In the genomic region with DNA sequence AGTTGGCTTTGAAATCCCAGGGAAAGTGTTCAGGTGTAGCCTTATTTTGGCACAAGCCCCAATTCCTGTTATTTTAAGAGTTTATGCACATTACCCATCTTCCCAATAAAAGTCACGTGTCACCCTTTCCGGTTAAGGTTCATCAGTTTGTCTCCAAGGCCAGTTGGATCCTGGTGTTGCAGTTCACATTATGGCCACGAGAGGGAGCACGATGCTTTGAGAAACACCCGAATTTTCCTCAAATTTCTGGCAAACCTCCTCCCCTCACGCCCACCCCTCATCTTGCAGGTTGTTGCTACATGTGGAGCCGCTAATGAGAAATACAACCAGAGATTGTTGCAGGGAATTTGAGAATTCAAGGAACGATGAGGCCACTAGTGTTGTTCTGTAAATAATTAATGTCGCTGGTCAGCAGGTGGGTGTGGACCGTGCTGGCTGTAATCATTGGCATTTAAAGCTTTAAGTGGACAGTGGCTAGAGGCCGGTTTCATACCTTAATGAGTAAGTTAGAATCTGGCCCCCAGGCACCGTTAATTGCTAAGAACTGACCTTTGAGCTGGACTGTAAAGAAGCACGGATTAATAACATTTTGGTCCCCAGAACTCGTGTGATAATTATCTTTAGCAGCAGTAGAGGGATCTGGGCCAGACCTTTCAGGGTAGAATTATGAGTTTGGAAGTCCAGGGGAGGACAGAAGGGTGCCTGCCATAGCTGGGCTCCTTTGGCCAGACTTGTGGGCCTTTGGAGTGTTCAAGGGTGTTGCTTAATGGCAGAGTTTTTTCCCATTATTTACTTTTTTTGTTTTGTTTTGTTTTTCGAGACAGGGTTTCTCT, we compare ENCODE assay signal across 8 mouse cellular contexts. TPM values are rescaled to one million over a fixed set of nuclear protein-coding genes. Genes with fewer than 3 reads are reported as not detected.
DNase-seq lines count a peak whose midpoint lies in the region; ATAC-seq and TF ChIP-seq lines count a peak whose summit lies in the region.

No protein-coding gene starts in this region.

- no peak for ATAC-seq in embryonic facial prominence, embryonic 13.5 days (ENCODE audit: insufficient number of reproducible peaks, insufficient read depth, low FRiP score, low TSS enrichment, low read depth)
- ATAC-seq in limb, embryonic 14.5 days (ENCODE audit: low FRiP score, low read depth), result no peak
- ATAC-seq in midbrain, postnatal 0 days (ENCODE audit: low FRiP score), result no peak; the same call in 1 of the 2 replicates
- ATAC-seq in stomach, embryonic 14.5 days (ENCODE audit: insufficient number of reproducible peaks, insufficient read depth, low FRiP score, low read depth), result peak; percentile 16; the same call in 1 of the 2 replicates

- no peaks in the 10 kb centered on the region for H3K36me3 ChIP-seq in embryonic facial prominence, embryonic 13.5 days
- no peaks in the 10 kb centered on the region for H3K36me3 ChIP-seq in heart, adult 2 months (ENCODE audit: control insufficient read depth, insufficient read depth, low read length)
- H3K36me3 ChIP-seq in limb, embryonic 14.5 days (ENCODE audit: control insufficient read depth, insufficient read depth, low read length), result no peaks in the 10 kb centered on the region
- no peaks in the 10 kb centered on the region for H3K36me3 ChIP-seq in midbrain, postnatal 0 days (ENCODE audit: insufficient read depth, low read length)
- H3K36me3 ChIP-seq in stomach, embryonic 14.5 days (ENCODE audit: control insufficient read depth, insufficient read depth, low read length), result no peaks in the 10 kb centered on the region

- DNase-seq in ovary, postnatal 10 days (ENCODE audit: low spot score), result peak; percentile 60
- no peak for DNase-seq in ovary, adult 18-20 months (ENCODE audit: low spot score)
- peak; percentile 38 to 77 for DNase-seq in heart, adult 2 months
- DNase-seq in kidney, adult 9 months, result peak; percentile 92
- peak; percentile 70 for DNase-seq in limb, embryonic 14.5 days (ENCODE audit: low spot score)
- peak; percentile 88 for DNase-seq in midbrain, postnatal 0 days (ENCODE audit: low spot score)

- intact Hi-C loops in heart, adult 2 months (cut with DNase I), result loop anchor here (1.0 to 5.0 kb wide), 4 partner anchors 316 to 735 kb away; no protein-coding TSS in a partner anchor

- no peaks in the 10 kb centered on the region for H3K79me2 ChIP-seq in heart, adult 2 months (replicated peaks; ENCODE audit: control insufficient read depth, insufficient read depth, low read length)

- H3K4me1 ChIP-seq in embryonic facial prominence, embryonic 13.5 days, result peaks cover 12% of the 10 kb centered on the region; the same call in 1 of the 2 replicates
- no peaks in the 10 kb centered on the region for H3K4me1 ChIP-seq in heart, adult 2 months (ENCODE audit: control insufficient read depth, insufficient read depth, low read length)
- 0 out of 2 replicates have a peak, but pooled peaks cover 3% of the 10 kb centered on the region for H3K4me1 ChIP-seq in limb, embryonic 14.5 days (ENCODE audit: control insufficient read depth, insufficient read depth, low read length)
- no peaks in the 10 kb centered on the region for H3K4me1 ChIP-seq in midbrain, postnatal 0 days (ENCODE audit: insufficient read depth, low read length)
- no peaks in the 10 kb centered on the region for H3K4me1 ChIP-seq in stomach, embryonic 14.5 days (ENCODE audit: control insufficient read depth, insufficient read depth, low read length)

- WGBS in embryonic facial prominence, embryonic 13.5 days, result 16% methylated on average over 15 of the region's 15 CpGs
- WGBS in heart, adult 2 months, result 20% methylated on average over 15 of the region's 15 CpGs
- 8% methylated on average over 15 of the region's 15 CpGs for WGBS in limb, embryonic 14.5 days
- 20% methylated on average over 15 of the region's 15 CpGs for WGBS in midbrain, postnatal 0 days
- 18% methylated on average over 15 of the region's 15 CpGs for WGBS in stomach, embryonic 14.5 days

- no peak overlapping the region for H3K9ac ChIP-seq in embryonic facial prominence, embryonic 13.5 days
- no peak overlapping the region for H3K9ac ChIP-seq in heart, adult 2 months (ENCODE audit: low read depth, low read length)
- H3K9ac ChIP-seq in limb, embryonic 14.5 days (ENCODE audit: low read depth, low read length, severe bottlenecking), result no peak overlapping the region
- no peak overlapping the region for H3K9ac ChIP-seq in midbrain, postnatal 0 days (replicated peaks; ENCODE audit: low read length, poor library complexity, severe bottlenecking)
- H3K9ac ChIP-seq in stomach, embryonic 14.5 days (replicated peaks; ENCODE audit: low read depth, low read length), result no peak overlapping the region

- no peak overlapping the region for H3K4me3 ChIP-seq in embryonic facial prominence, embryonic 13.5 days
- no peak overlapping the region for H3K4me3 ChIP-seq in heart, adult 2 months
- no peak overlapping the region for H3K4me3 ChIP-seq in limb, embryonic 14.5 days (replicated peaks; ENCODE audit: low read length)
- peak overlapping the region; percentile 6; the same call in 1 of the 2 replicates for H3K4me3 ChIP-seq in midbrain, postnatal 0 days (ENCODE audit: low read depth, low read length)
- no peak overlapping the region for H3K4me3 ChIP-seq in stomach, embryonic 14.5 days (ENCODE audit: low read depth, low read length)

- no peak for TF ChIP-seq POLR2A in heart, adult 2 months (IDR thresholded peaks at IDR 0.05; ENCODE audit: insufficient read depth, low read depth, low read length)
- TF ChIP-seq POLR2A in limb, embryonic 14.5 days (IDR thresholded peaks at IDR 0.05; ENCODE audit: borderline replicate concordance, extremely low read depth, insufficient read depth, insufficient read length), result no peak

- TF ChIP-seq EP300 in heart, adult 2 months (IDR thresholded peaks at IDR 0.05; ENCODE audit: insufficient read depth, low read depth, low read length), result no peak

- H3K27me3 ChIP-seq in embryonic facial prominence, embryonic 13.5 days, result peaks cover 22% of the 10 kb centered on the region
- peaks cover 1% of the 10 kb centered on the region; the same call in 1 of the 2 replicates for H3K27me3 ChIP-seq in heart, adult 2 months (ENCODE audit: control insufficient read depth, insufficient read depth, low read length)
- no peaks in the 10 kb centered on the region for H3K27me3 ChIP-seq in limb, embryonic 14.5 days (ENCODE audit: control insufficient read depth, insufficient read depth, low read length)
- H3K27me3 ChIP-seq in midbrain, postnatal 0 days (ENCODE audit: insufficient read depth, low read length), result peaks cover 8% of the 10 kb centered on the region; the same call in 1 of the 2 replicates
- no peaks in the 10 kb centered on the region for H3K27me3 ChIP-seq in stomach, embryonic 14.5 days (ENCODE audit: control insufficient read depth, insufficient read depth, low read length)

- no peak overlapping the region for H3K27ac ChIP-seq in embryonic facial prominence, embryonic 13.5 days
- H3K27ac ChIP-seq in heart, adult 2 months, result no peak overlapping the region
- H3K27ac ChIP-seq in limb, embryonic 14.5 days (replicated peaks; ENCODE audit: low read depth, low read length), result no peak overlapping the region
- H3K27ac ChIP-seq in midbrain, postnatal 0 days (ENCODE audit: low read depth, low read length), result no peak overlapping the region
- no peak overlapping the region for H3K27ac ChIP-seq in stomach, embryonic 14.5 days (ENCODE audit: low read length)

- peak overlapping the region; percentile 42 for H3K4me2 ChIP-seq in embryonic facial prominence, embryonic 13.5 days
- H3K4me2 ChIP-seq in limb, embryonic 14.5 days (replicated peaks; ENCODE audit: low read depth, low read length, severe bottlenecking), result peak overlapping the region; percentile 42
- peak overlapping the region; percentile 43 for H3K4me2 ChIP-seq in midbrain, postnatal 0 days (ENCODE audit: low read depth, low read length, poor library complexity, severe bottlenecking)
- H3K4me2 ChIP-seq in stomach, embryonic 14.5 days (replicated peaks; ENCODE audit: low read depth, low read length), result no peak overlapping the region; the same call in 1 of the 2 replicates

- H3K9me3 ChIP-seq in embryonic facial prominence, embryonic 13.5 days, result no peaks in the 10 kb centered on the region
- no peaks in the 10 kb centered on the region for H3K9me3 ChIP-seq in limb, embryonic 14.5 days (ENCODE audit: control insufficient read depth, low read length)
- no peaks in the 10 kb centered on the region for H3K9me3 ChIP-seq in midbrain, postnatal 0 days (ENCODE audit: low read length)
- H3K9me3 ChIP-seq in stomach, embryonic 14.5 days (ENCODE audit: control insufficient read depth, low read depth, low read length), result peaks cover 3% of the 10 kb centered on the region; the same call in 1 of the 2 replicates

- peak; percentile 99 for TF ChIP-seq CTCF in heart, adult 2 months (IDR thresholded peaks at IDR 0.05)
- TF ChIP-seq CTCF in midbrain, postnatal 0 days (IDR thresholded peaks at IDR 0.05), result peak; percentile 97

RNA-seq across cellular contexts. Expression of a gene that starts 49.2 kb away (rescaled TPM):
- 25.4 and 28.6 TPM in 2 replicates for polyA plus RNA-seq in embryonic facial prominence, embryonic 13.5 days (2015; fragmentation: Nextera tagmentation; extraction: Ambion mirVana)
- 10 to 100 TPM; 46.0 to 46.7 TPM for total RNA-seq in heart, adult 2 months (2021)
- 9.7 and 11.9 TPM in 2 replicates for polyA plus RNA-seq in heart, adult 2 months (2012; rRNA removed)
- 34.3 and 44.2 TPM in 2 replicates for polyA plus RNA-seq in limb, embryonic 14.5 days (2012; rRNA removed)
- polyA plus RNA-seq in limb, embryonic 14.5 days (2014; fragmentation: Nextera tagmentation; extraction: Ambion mirVana), result 34.5 and 36.3 TPM in 2 replicates
- 32.7 and 39.0 TPM in 2 replicates for total RNA-seq in midbrain, postnatal 0 days (2014; rRNA removed)
- 8.4 and 10.0 TPM in 2 replicates for polyA plus RNA-seq in midbrain, postnatal 0 days (2015; fragmentation: Nextera tagmentation; extraction: Ambion mirVana)
- polyA plus RNA-seq in stomach, embryonic 14.5 days (2014; fragmentation: Nextera tagmentation; extraction: Ambion mirVana), result 30.6 and 32.9 TPM in 2 replicates
